8 mouse cellular contexts compared by ENCODE assay signal in the genomic region with DNA sequence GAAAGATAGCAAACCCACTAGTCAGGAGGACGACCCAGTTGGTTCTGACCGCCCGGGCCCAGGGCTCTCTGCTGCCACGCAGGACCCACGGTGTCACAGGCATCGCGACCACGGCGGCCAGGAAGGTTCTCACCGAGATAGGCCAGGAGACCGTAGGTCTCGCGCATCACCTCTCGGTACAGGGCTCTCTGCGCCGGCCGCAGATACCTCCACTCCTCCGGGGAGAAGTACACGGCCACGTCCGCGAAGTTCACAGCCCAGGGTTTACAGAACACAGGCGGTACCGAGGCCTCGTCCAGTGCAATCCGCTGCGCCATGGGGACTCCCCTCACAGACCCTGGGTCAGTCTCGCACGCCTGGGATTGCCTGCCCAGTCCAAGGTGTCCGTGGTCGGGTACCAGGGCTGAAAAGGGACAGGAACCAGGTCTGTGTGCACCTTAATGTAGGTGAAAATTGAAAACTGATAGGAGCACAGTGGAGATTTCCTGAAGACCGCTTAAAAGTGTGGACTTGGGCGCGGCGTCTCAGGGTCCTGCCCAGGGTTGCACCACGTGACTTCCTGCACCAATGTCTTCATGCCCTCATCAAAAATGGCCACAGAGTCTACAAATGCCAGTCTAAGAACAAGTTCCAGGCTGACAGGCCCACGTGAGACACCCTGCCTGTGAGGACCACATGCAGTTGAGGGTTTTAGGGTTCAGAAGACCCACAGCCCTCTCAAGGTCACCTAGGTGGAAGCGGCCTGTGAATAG. TPM values are rescaled to one million over a fixed set of nuclear protein-coding genes. Genes with fewer than 3 reads are reported as not detected.
DNase-seq lines count a peak whose midpoint lies in the region; ATAC-seq and TF ChIP-seq lines count a peak whose summit lies in the region.

A gene (minus strand): TSS at position 526 of the 752 bp plus-strand sequence.

- ATAC-seq in forebrain, embryonic 11.5 days (replicated peaks; ENCODE audit: low FRiP score), result peak; percentile 86
- peak; percentile 89 for ATAC-seq in heart, embryonic 16.5 days (replicated peaks; ENCODE audit: extremely low read depth, insufficient read depth, low FRiP score)
- ATAC-seq in liver, embryonic 14.5 days (ENCODE audit: insufficient read depth), result peak; percentile 87
- ATAC-seq in stomach, embryonic 15.5 days (ENCODE audit: insufficient read depth, low FRiP score, low read depth), result peak; percentile 81

- no peak within 1 kb of the TSS for H3K27ac ChIP-seq in forebrain, embryonic 11.5 days (ENCODE audit: low read depth, low read length)
- H3K27ac ChIP-seq in heart, embryonic 16.5 days (ENCODE audit: low read length), result no peak within 1 kb of the TSS
- H3K27ac ChIP-seq in liver, embryonic 14.5 days, result no peak within 1 kb of the TSS
- peak within 1 kb of the TSS; percentile 65; the same call in 1 of the 2 replicates for H3K27ac ChIP-seq in stomach, embryonic 15.5 days

- no peak for TF ChIP-seq CTCF in E14TG2a.4 (conservative IDR thresholded peaks at IDR 0.05; ENCODE audit: low read length)
- TF ChIP-seq CTCF in liver, embryonic 14.5 days (IDR thresholded peaks at IDR 0.05; ENCODE audit: low read depth), result no peak

- 20% methylated on average over 38 of the region's 38 CpGs for WGBS in forebrain, embryonic 11.5 days
- 10% methylated on average over 37 of the region's 38 CpGs for WGBS in heart, embryonic 16.5 days
- WGBS in liver, embryonic 14.5 days (ENCODE audit: insufficient replicate concordance), result 8% methylated on average over 38 of the region's 38 CpGs
- WGBS in stomach, embryonic 15.5 days, result 12% methylated on average over 38 of the region's 38 CpGs

- peak within 1 kb of the TSS; percentile 84 for H3K4me3 ChIP-seq in E14TG2a.4 (replicated peaks; ENCODE audit: low read length)
- H3K4me3 ChIP-seq in forebrain, embryonic 11.5 days (ENCODE audit: low read depth, low read length), result peak within 1 kb of the TSS; percentile 48
- peak within 1 kb of the TSS; percentile 60 for H3K4me3 ChIP-seq in heart, embryonic 16.5 days (ENCODE audit: low read length)
- H3K4me3 ChIP-seq in liver, embryonic 14.5 days (ENCODE audit: insufficient read depth in 1 of 2, low read depth in 2 of 2, low read length in 2 of 2), result peak within 1 kb of the TSS; percentile 62 to 66
- peak within 1 kb of the TSS; percentile 60 for H3K4me3 ChIP-seq in stomach, embryonic 15.5 days (replicated peaks)

- peak; percentile 92 for DNase-seq in c-Kit-positive CD71-positive TER-119-positive erythroid progenitor cells, embryonic 14.5 days (ENCODE audit: low spot score)
- peak; percentile 82 for DNase-seq in forebrain, embryonic 11.5 days (ENCODE audit: low spot score)
- peak; percentile 97 to 98 for DNase-seq in kidney, postnatal 36 days
- peak; percentile 84 to 88 (median 86) for DNase-seq in liver, embryonic 14.5 days (ENCODE audit: low read depth in 3 of 3, low spot score in 3 of 3)
- DNase-seq in neural tube, embryonic 10.5 days (ENCODE audit: extremely low spot score, low spot score), result peak; percentile 77

- H3K36me3 ChIP-seq in E14TG2a.4 (ENCODE audit: insufficient read depth, low read length), result peaks cover 30% of the 10 kb centered on the region
- H3K36me3 ChIP-seq in forebrain, embryonic 11.5 days (ENCODE audit: control insufficient read depth, insufficient read depth, low read length), result peaks cover 2% of the 10 kb centered on the region; the same call in 1 of the 2 replicates
- H3K36me3 ChIP-seq in heart, embryonic 16.5 days (ENCODE audit: control insufficient read depth, insufficient read depth), result peaks cover 14% of the 10 kb centered on the region
- peaks cover 4% of the 10 kb centered on the region for H3K36me3 ChIP-seq in liver, embryonic 14.5 days (replicated peaks; ENCODE audit: control insufficient read depth, insufficient read depth, low read depth)
- H3K36me3 ChIP-seq in stomach, embryonic 15.5 days, result peaks cover 13% of the 10 kb centered on the region

- H3K9me3 ChIP-seq in E14TG2a.4 (ENCODE audit: low read length), result no peaks in the 10 kb centered on the region
- H3K9me3 ChIP-seq in forebrain, embryonic 11.5 days (ENCODE audit: control insufficient read depth, low read length), result no peaks in the 10 kb centered on the region
- no peaks in the 10 kb centered on the region for H3K9me3 ChIP-seq in heart, embryonic 16.5 days (replicated peaks; ENCODE audit: control insufficient read depth, low read length)
- no peaks in the 10 kb centered on the region for H3K9me3 ChIP-seq in liver, embryonic 14.5 days (ENCODE audit: control insufficient read depth, low read length)
- no peaks in the 10 kb centered on the region for H3K9me3 ChIP-seq in stomach, embryonic 15.5 days

- peaks cover 26% of the 10 kb centered on the region for H3K4me1 ChIP-seq in E14TG2a.4 (replicated peaks; ENCODE audit: low read depth, low read length)
- H3K4me1 ChIP-seq in forebrain, embryonic 11.5 days (replicated peaks; ENCODE audit: control insufficient read depth, insufficient read depth, low read length), result no peaks in the 10 kb centered on the region
- H3K4me1 ChIP-seq in heart, embryonic 16.5 days (ENCODE audit: control insufficient read depth, insufficient read depth, low read length), result no peaks in the 10 kb centered on the region
- peaks cover 0 to 4% of the 10 kb centered on the region in 2 experiments; a peak in 1 of 4 replicates for H3K4me1 ChIP-seq in liver, embryonic 14.5 days (replicated peaks; ENCODE audit: control insufficient read depth in 2 of 2, insufficient read depth in 2 of 2, low read length in 1 of 2)
- H3K4me1 ChIP-seq in stomach, embryonic 15.5 days, result no peaks in the 10 kb centered on the region

- peak within 1 kb of the TSS; percentile 62 for H3K9ac ChIP-seq in forebrain, embryonic 11.5 days (ENCODE audit: low read length)
- H3K9ac ChIP-seq in heart, embryonic 16.5 days (ENCODE audit: low read length), result peak within 1 kb of the TSS; percentile 79
- peak within 1 kb of the TSS; percentile 86 for H3K9ac ChIP-seq in liver, embryonic 14.5 days (replicated peaks)
- H3K9ac ChIP-seq in stomach, embryonic 15.5 days, result peak within 1 kb of the TSS; percentile 61

- no peak for TF ChIP-seq EP300 in liver, embryonic 14.5 days (IDR thresholded peaks at IDR 0.05; ENCODE audit: low read depth)

- H3K27me3 ChIP-seq in E14TG2a.4 (ENCODE audit: insufficient read depth, low read length), result peaks cover 13% of the 10 kb centered on the region
- H3K27me3 ChIP-seq in forebrain, embryonic 11.5 days (ENCODE audit: control insufficient read depth, insufficient read depth, low read length), result no peaks in the 10 kb centered on the region
- H3K27me3 ChIP-seq in heart, embryonic 16.5 days (ENCODE audit: control insufficient read depth, insufficient read depth, low read length), result no peaks in the 10 kb centered on the region
- H3K27me3 ChIP-seq in liver, embryonic 14.5 days (ENCODE audit: control insufficient read depth, insufficient read depth, low read length), result no peaks in the 10 kb centered on the region
- no peaks in the 10 kb centered on the region for H3K27me3 ChIP-seq in stomach, embryonic 15.5 days (replicated peaks)

- peak within 1 kb of the TSS; percentile 65 for H3K4me2 ChIP-seq in forebrain, embryonic 11.5 days (ENCODE audit: low read depth, low read length, severe bottlenecking)
- peak within 1 kb of the TSS; percentile 63 for H3K4me2 ChIP-seq in heart, embryonic 16.5 days (ENCODE audit: low read depth, low read length)
- H3K4me2 ChIP-seq in liver, embryonic 14.5 days (ENCODE audit: low read depth), result peak within 1 kb of the TSS; percentile 89
- H3K4me2 ChIP-seq in stomach, embryonic 15.5 days, result peak within 1 kb of the TSS; percentile 73

RNA-seq across cellular contexts. Expression of the gene that starts here (rescaled TPM):
- polyA plus RNA-seq in forebrain, embryonic 11.5 days (2014; fragmentation: Nextera tagmentation; extraction: Ambion mirVana), result 5.0 and 5.3 TPM in 2 replicates
- 4.5 and 4.9 TPM in 2 replicates for polyA plus RNA-seq in heart, embryonic 16.5 days (2015; fragmentation: Nextera tagmentation; extraction: Ambion mirVana)
- polyA plus RNA-seq in liver, embryonic 14.5 days (2012; rRNA removed), result 0.69 and 0.71 TPM in 2 replicates
- polyA plus RNA-seq in liver, embryonic 14.5 days (2014; fragmentation: Nextera tagmentation; extraction: Ambion mirVana), result 1.0 and 1.2 TPM in 2 replicates
- polyA plus RNA-seq in stomach, embryonic 15.5 days (2015; fragmentation: Nextera tagmentation; extraction: Ambion mirVana), result 5.5 and 6.3 TPM in 2 replicates
